Mouse (Mus musculus): ENCODE measurements around the gene Dph5.
A peak's percentile ranks its signal among the peaks of the same experiment; 100 is the strongest.

The Dph5 gene

DNA sequence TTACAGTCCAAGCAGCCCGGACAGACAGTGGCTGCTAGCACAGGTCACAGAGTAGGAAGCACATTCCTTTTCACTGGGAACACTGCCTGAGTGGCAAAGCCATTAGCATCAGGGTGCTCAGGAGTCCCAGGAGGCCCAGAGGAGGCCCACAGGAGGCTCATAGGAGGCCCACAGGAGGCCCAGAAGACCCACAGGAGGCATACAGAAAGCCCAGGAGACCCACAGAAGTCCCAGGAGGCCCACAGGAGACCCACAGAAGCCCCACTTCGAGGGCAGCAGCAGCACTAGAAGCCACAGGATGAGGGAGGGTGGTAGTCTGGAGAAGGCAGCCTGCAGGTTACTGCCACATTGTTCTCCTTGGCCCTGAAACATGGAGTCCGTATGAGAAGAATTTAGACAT, 65.5 kb downstream of the Dph5 start:
- DNase-seq (ENCODE audit: low spot score) = no peak

DNA sequence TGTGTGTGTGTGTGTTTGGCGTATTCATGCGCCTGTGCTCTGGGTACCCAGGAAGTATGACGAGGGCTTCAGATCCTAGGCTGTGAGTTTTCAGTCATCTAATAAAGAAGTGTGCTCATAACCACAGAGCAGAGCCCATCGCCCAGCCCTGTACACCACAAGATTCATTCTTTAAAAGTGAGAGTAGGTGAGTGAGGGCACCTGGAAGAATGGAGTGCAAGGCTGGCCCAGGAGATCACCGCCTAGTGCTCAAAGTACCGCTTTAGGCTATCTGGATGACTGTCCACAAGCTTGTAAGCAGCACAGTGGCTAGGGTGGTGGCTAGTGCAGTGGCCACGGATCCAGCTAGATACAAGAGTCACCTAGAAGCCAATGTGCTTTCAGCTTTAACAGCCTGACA, 69.6 kb downstream of the Dph5 start:
- no peak for DNase-seq (ENCODE audit: low spot score)

DNA sequence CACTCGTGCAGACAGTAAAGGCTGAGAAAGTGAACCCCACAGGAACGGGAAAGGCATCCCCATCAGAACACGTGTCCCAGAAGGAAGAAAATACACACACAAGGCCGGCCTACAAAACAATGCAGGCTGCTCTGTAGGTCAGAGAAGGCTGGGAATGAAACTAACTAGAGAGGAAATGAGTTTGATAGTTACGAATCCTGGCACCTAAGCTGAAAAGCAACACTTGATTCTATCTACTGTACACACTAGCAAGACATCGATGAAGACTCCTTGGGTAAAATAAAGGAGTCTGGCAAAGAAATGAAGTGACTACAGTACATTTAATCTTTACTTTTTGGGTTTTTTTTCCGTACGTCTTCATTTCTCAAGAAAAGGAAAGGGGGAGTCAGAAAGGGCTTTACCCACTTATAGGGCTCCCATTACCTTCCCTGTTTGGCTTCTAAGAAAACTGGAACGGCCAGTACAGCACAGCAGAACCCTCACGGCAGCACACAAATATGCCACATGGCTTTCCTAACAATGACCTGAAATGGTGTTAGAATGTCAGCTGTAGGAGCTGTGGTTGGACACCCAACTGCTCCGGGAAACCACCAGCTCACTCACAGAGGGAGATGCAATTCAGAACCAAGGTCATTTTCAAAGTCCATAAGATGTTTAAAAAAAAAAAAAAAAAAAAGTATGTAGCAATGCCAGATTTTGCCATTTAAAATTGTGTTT, 73.8 kb downstream of the Dph5 start:
- DNase-seq (ENCODE audit: low spot score) = no peak

DNA sequence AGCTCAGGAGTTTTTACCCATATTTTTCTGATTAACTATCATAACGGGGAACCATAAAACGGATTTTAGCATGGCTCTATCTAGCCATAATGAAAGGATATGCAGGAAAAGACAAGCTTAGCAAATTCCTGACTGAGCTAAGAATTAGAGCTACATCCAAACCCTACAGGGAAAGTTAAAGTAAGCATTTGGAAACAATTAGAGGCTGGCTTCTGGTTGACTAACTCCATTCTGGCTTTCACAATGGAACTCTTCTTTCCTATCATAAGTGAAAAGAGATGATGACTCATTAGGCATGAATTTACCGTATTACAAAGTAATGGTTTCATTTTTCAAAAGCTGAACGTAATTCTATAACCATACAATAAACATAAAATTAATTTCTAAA, 74.4 kb downstream of the Dph5 start:
- no peak for DNase-seq (ENCODE audit: low spot score)

DNA sequence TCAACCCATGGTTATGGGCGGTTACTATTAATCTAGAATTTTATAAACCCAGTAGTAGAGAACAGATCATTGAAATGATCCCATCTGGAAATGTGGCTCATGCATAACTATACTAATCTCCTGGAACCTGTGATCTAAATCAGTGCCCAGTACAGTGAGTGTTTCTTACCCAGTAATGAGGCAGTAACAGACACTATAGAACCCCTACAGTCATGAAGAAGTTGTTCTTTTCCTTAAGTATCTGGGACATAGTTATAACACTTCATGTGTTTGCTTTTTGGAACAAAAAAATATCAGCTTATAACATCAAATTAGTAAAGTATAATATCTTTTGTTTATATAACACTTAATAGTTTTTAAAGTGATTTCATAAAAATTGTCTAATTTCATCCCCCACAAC, 76.0 kb downstream of the Dph5 start:
- no peak for DNase-seq (ENCODE audit: low spot score)

DNA sequence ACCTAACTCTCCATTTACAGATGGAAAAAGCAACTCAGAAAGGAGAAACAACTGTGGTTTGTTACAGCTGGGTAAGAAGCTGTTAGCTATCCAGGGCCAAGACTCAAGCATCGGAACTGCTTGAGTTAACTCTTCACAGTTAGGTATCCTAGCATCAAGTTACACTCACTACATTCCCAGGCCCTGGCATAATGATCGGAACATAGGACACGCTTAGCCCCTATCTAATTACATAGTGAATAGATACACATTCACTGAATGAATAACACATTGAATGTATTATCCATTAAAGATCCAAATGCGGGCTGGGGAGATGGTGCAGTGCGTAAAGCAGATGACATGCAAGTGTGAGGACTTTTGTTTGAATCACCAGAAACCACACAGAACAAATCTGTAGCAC, 76.4 kb downstream of the Dph5 start:
- DNase-seq (ENCODE audit: low spot score) = no peak

DNA sequence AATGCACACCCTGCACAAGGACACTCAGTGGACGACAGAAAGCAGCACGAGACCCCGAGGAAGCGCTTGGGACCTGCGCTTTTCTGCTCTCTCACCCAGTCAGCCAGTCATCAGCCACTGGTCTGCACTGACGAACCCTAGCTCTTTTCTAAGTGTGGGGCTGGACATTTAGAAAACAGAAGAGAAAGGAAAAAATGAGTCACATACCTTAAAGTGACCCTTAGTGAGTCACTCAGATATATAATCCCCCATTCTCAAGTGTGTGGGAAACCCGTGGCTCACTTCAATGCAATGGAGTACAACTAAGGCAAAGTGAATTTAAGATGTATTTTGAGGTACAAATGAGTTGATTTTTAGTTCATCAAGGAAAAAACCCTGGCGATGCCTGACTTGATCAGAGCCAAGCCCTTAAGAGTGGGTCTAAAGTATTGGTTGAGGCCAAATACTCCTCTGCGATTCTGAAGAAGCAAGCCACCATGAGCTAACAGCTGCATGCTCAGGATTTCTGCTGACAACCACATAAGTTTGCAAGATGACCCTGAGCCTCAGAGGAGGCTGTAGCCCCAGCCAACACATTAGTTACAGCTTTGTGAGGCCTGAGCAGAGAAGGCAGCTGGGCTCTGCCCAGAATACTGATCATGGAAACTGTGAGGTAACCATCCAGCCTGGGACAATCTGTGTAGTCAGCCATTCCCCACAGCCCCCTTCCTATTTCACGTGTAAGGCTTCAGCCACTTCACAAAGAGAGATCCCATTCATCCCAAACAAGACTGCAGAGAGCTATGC, 81.3 kb downstream of the Dph5 start:
- no peak for DNase-seq (ENCODE audit: low spot score)

DNA sequence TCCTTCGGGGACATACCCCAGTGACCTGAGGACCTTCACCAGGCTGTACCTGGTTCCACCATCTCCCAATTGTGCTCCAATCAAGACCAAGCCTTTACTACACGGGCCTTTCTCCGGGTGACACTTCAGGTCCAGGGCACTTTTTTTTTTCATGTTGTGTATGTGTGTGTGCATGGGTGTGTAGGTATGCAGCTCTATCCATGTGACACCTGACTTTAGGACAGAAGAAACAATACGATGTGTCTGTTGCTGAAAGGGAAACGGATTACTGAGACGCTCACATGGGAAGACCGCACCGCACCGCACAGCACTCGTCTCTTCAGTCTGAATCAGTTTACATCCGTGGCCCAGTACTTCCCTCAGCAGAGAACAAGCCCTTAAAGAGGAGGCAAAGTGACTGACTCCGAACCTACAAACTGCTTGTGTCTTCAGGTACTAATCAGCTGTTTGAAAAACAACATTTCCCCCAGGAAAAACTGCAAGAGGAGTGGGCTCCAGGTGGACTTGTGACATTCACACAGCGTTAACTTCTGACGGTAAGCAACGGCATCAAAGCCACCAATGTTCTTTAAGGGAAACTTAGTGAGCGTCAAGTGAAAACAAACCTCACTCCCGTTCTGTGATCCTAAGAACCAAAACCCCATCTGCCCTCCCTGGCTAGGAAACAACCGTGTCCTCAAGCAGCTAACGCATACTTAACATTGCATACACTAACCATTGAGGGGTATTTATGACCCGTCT, 83.6 kb downstream of the Dph5 start:
- DNase-seq (ENCODE audit: low spot score) = no peak

DNA sequence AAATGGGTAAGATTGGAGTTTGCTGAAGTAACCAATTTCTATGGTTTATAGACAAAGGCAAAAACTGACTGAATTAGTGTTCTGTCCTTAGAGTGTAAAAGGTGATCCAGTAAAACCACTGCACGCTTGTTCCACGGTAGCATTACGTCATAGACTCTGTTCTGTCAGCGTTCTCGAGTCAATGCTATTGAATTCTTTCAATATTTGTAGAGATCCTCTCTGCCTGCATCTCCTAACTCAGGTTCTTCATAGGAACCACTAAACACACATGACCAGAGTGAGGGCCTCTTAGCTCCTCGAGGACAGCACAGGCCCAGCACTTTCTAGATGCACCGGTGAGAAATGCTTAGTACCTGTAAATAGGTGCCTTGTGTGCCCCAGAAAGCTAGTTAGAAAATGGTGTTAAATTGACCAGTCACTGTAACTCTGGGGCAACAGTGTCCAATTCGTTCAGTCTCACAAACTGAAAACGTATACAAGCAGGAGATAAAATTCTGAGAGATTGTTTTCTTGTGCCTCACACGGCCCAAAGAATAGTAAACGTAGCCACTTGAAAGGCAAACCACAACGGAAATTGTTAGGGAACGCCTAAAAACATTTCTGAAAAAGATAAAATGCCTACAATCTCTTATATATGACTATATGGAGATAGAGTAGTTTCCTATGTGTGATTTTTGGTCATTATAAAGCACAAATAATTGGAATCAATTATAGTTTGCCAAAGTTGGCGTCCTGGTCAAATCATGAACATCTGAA, 84.4 kb downstream of the Dph5 start:
- no peak for DNase-seq (ENCODE audit: low spot score)

DNA sequence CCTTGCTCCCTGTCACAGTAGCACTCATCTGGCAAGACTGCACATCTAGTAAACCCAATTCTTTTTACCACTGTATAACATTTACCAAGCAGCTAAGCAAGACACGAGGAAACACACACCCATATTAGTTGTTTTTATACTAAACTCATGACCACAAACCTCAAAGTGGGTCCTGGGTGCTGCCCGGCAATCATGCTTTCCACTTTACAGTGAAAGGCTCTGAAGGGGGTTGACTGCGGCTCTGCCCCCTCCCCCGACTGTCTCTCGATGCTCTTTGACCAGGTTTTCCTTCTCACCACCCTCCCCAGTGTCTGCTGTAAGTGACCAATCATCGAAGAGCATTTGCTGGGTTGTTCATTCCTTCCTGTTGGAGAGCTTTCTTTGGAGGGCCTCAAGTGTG, 86.6 kb downstream of the Dph5 start:
- no peak for DNase-seq (ENCODE audit: low spot score)

DNA sequence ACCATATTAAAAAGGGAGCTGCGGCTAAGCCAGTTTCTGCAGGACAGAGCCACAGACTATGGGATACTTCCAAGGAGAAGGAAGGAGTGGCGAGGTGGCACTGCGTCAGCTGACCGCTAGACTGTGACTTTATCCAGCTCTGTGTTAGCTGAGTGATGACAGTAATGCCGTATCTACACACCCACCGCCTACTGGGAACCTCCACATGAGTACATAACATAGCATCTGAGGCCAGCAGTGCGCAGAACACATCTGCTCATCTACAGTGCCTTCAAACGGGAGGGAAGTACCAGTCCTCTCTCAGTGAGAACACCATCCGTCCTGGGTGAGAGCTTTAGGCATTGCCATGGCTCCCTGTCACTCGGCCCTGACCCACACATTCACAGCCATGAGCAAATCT, 87.4 kb downstream of the Dph5 start:
- DNase-seq (ENCODE audit: low spot score) = no peak

DNA sequence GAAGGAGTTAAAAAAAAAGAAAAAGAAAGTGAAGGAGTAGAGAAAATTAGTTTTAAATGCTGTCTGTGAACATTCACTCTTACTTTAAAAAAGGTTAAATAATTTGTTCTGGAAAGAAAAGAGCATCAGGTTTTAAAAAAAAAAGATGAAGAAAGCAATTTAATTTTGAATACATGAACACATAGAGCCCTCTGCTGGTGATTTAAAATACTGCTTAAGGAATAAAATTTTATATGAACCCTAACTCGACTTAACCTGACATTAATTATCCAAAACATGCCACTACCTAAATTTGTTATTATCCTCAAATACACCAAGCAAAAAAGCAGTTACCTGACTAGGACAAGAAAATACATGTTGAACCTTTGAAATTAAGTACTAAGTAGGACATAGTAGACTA, 91.4 kb downstream of the Dph5 start:
- peak; percentile 5 for DNase-seq (ENCODE audit: low spot score)

DNA sequence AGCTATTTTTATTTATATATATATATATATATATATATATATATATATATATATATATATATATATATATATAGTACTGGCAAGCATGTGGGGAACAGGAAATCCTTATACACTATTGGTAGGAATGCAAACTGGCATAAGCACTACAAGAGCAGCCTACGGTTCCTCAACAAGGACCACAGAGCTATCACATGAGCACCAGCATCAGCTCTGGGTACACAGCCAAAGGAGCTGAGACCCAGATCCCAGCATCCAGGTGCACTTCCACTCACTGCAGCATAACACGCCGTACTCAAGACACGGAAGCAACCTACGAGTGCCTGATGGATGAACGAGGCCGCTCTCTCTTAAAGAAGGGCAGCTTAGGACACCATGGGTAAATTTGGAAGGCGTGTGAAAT, 95.6 kb downstream of the Dph5 start:
- DNase-seq (ENCODE audit: low spot score) = no peak

Data from layer of hippocampus, adult 9-10 months (tissue).